Comparison of ENCODE assay signal across 9 mouse cellular contexts in the genomic region with DNA sequence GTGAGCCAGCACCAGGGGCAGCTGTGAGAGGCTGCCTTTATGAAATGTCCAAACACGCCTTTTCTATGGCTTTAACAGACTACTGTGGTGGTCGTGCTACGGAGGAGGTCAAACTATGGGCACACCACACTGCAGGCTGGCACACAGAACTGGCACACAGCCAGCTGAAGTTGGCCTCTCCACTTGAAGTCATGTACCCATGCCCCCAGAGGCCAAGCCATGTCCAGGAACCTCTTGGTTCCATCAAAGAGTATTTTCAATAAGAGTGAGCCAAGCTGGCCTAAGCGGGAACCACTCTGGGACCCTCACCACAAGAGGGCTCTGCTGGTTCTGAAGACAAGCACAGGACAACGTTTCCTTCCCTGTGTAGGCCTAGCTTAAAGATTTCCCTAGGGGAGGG. TPM values are rescaled to one million over a fixed set of nuclear protein-coding genes. Genes with fewer than 3 reads are reported as not detected.
DNase-seq lines count a peak whose midpoint lies in the region; TF ChIP-seq lines count a peak whose summit lies in the region.
"Had no signal": no experiment of that assay in that cellular context is flagged by ENCODE, and none has a peak within 500 bp of the region (broad histone marks: within the 10 kb centered on the region; RNA-seq: fewer than 3 reads in every experiment).

No protein-coding gene starts in this region.

- TF ChIP-seq CTCF in embryonic fibroblast, embryonic 13.5 days (IDR thresholded peaks at IDR 0.05; ENCODE audit: borderline replicate concordance, insufficient read depth, low read length), result no peak

- peaks cover 31% of the 10 kb centered on the region for H3K4me1 ChIP-seq in heart, embryonic 10.5 days
- H3K4me1 ChIP-seq in embryonic fibroblast, embryonic 13.5 days (ENCODE audit: control insufficient read depth, insufficient read depth, low read length), result peaks cover 12% of the 10 kb centered on the region

- WGBS in heart, embryonic 10.5 days, result 59% methylated on average over 5 of the region's 5 CpGs

- TF ChIP-seq POLR2A in embryonic fibroblast, embryonic 13.5 days (IDR thresholded peaks at IDR 0.05; ENCODE audit: low read depth, low read length), result no peak

- H3K9me3 ChIP-seq in heart, embryonic 10.5 days, result no peaks in the 10 kb centered on the region

- H3K36me3 ChIP-seq in heart, embryonic 10.5 days, result peaks cover 9% of the 10 kb centered on the region; the same call in 1 of the 2 replicates

- H3K4me3 ChIP-seq in heart, embryonic 10.5 days, result no peak overlapping the region
- H3K4me3 ChIP-seq in embryonic fibroblast, embryonic 13.5 days (ENCODE audit: insufficient read depth, low read length), result no peak overlapping the region

- peak overlapping the region; percentile 56 for H3K27ac ChIP-seq in heart, embryonic 10.5 days
- H3K27ac ChIP-seq in embryonic fibroblast, embryonic 13.5 days (ENCODE audit: insufficient read depth, low read length), result peak overlapping the region; percentile 41; the same call in 1 of the 2 replicates

- H3K27me3 ChIP-seq in heart, embryonic 10.5 days (ENCODE audit: insufficient read depth, poor library complexity, severe bottlenecking), result no peaks in the 10 kb centered on the region
- H3K27me3 ChIP-seq: Patski had no signal

- no peak for DNase-seq in heart, embryonic 10.5 days (ENCODE audit: low spot score)
- DNase-seq in heart, adult 8-10 months (ENCODE audit: low spot score), result no peak
- peak; percentile 54 for DNase-seq in kidney, adult 11 months
- DNase-seq in lung, postnatal 4 days, result peak; percentile 49 to 66
- no peak for DNase-seq in left cerebral cortex, adult 8-10 months (ENCODE audit: low spot score in 2 of 2)
- no peak for DNase-seq in thymus, postnatal 14 days
- DNase-seq in spleen, postnatal 4 days (ENCODE audit: low spot score in 2 of 2), result no peak

RNA-seq across cellular contexts. Expression of a gene that starts 49.7 kb away (rescaled TPM):
- polyA plus RNA-seq in heart, embryonic 10.5 days (2016; fragmentation: Nextera tagmentation; extraction: Ambion mirVana), result 16.7 and 19.2 TPM in 2 replicates
- 10 to 100 TPM; 24.1 to 25.3 (median 24.6) TPM for total RNA-seq in heart, adult 8-10 months (2022)
- 41.4 and 52.9 TPM in 2 replicates for polyA plus RNA-seq in embryonic fibroblast, embryonic 13.5 days (2011; ENCODE audit: insufficient read length, low read depth, missing spikeins)
- total RNA-seq in left cerebral cortex, adult 8-10 months (2022), result 10 to 100 TPM; 24.4 to 25.9 (median 24.8) TPM

Comparison
In these comparisons a context has a peak if more than half of its experiments do, and no peak if none do; other contexts are left out.
1. DNase-seq: peak in kidney, adult 11 months (single experiment) and lung, postnatal 4 days (2 of 2); none in heart, embryonic 10.5 days (single experiment), heart, adult 8-10 months (single experiment), left cerebral cortex, adult 8-10 months (0 of 2), thymus, postnatal 14 days (single experiment) and spleen, postnatal 4 days (0 of 2).